Mouse (Mus musculus): ENCODE data around the gene Gpr18. TPM values are rescaled to one million over a fixed set of nuclear protein-coding genes. Genes with fewer than 3 reads are reported as not detected.

Gpr18 gene
- polyA plus RNA-seq (2015; fragmentation: Illumina TruSeq; extraction: RNeasy Lipid Tissue Mini Kit (QIAGEN cat#74804); ENCODE audit: insufficient read depth, low replicate concordance) = 84.3 TPM

DNA sequence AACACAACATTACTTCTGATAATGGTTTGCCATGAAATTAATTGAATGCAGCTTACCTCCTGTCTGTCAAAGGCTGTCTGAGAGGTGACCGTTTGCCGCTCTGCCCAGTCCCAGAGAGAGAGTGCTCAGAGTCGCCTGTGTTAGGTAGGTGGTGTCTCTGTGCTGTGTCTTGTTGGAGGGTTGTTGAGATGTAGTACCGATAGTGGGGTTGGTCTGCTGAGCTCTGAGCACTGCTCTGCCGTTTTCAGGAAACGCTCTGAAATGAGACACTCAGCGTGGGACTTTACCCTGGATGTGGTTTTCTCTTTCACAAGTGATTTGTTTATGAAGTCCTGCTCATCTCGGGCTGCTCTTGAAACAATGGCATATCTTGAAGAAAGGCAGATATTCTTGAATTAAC, at the start of gene Gpr18:
Gene Gpr18 (minus strand): TSS at position 161 of the 400 bp plus-strand sequence.

DNA sequence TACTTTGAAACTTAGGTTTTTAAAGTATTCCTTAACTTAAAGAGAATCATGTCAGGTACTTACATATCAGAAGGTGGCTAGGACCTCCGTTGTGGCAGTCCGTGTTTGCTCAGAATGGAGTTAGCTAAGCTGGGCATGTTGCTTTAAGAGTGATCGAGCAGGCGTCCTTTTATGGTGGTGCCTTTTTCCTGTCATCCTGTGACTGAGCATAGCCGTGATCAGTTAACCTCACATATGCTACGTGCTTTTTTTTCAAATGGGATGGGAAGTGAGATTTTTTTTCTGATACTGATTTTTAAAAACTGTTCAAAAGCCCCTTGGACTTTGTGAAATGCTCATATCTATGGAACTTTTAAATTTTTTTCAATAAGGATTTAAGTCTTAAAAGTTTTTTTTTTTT, 49.4 kb upstream of the Gpr18 start, which contains the start of gene Gpr183:
Gene Gpr183 (minus strand): TSS at position 206 of the 400 bp plus-strand sequence.

GRCm38 (mm10) chr14:121878176-121878858, 37.3 kb downstream of the Gpr18 start, which contains the start of gene Ubac2:
Gene Ubac2 (plus strand): TSS chr14:121878620.

Other genes with a start within 250 kb of the Gpr18 start
- gene Dock9, start 117.9 kb downstream of the Gpr18 start, polyA plus RNA-seq (2015; fragmentation: Illumina TruSeq; extraction: RNeasy Lipid Tissue Mini Kit (QIAGEN cat#74804); ENCODE audit: insufficient read depth, low replicate concordance) = 19.7 TPM
- 49.0 TPM for gene Ubac2, start 37.2 kb downstream of the Gpr18 start, polyA plus RNA-seq (2015; fragmentation: Illumina TruSeq; extraction: RNeasy Lipid Tissue Mini Kit (QIAGEN cat#74804); ENCODE audit: insufficient read depth, low replicate concordance)
- 56.8 TPM for gene Gpr183, start 49.4 kb upstream of the Gpr18 start, polyA plus RNA-seq (2015; fragmentation: Illumina TruSeq; extraction: RNeasy Lipid Tissue Mini Kit (QIAGEN cat#74804); ENCODE audit: insufficient read depth, low replicate concordance)
- 0.76 TPM for gene Timm8a2, start 118.9 kb upstream of the Gpr18 start, polyA plus RNA-seq (2015; fragmentation: Illumina TruSeq; extraction: RNeasy Lipid Tissue Mini Kit (QIAGEN cat#74804); ENCODE audit: insufficient read depth, low replicate concordance)
- gene Tm9sf2, start 191.3 kb upstream of the Gpr18 start, polyA plus RNA-seq (2015; fragmentation: Illumina TruSeq; extraction: RNeasy Lipid Tissue Mini Kit (QIAGEN cat#74804); ENCODE audit: insufficient read depth, low replicate concordance) = 183 TPM